Mouse (Mus musculus) v-Abl transformed pro-B cells (cell line): ENCODE results near the gene Sod1.
"Not testable (repeated sequence)": the region's sequence is repeated elsewhere in the genome, so short reads cannot be mapped to it uniquely, and the experiment has no call there.

Experiments used
- in situ Hi-C, 2 experiments: fragments of 400-800 bp; cut with MboI; formaldehyde crosslinking; loops; one replicate each; pipeline ENCODE4 v1.15.1; 2025; ENCODE audit not compliant: unreplicated experiment in 2 of 2

Gene Sod1

DNA sequence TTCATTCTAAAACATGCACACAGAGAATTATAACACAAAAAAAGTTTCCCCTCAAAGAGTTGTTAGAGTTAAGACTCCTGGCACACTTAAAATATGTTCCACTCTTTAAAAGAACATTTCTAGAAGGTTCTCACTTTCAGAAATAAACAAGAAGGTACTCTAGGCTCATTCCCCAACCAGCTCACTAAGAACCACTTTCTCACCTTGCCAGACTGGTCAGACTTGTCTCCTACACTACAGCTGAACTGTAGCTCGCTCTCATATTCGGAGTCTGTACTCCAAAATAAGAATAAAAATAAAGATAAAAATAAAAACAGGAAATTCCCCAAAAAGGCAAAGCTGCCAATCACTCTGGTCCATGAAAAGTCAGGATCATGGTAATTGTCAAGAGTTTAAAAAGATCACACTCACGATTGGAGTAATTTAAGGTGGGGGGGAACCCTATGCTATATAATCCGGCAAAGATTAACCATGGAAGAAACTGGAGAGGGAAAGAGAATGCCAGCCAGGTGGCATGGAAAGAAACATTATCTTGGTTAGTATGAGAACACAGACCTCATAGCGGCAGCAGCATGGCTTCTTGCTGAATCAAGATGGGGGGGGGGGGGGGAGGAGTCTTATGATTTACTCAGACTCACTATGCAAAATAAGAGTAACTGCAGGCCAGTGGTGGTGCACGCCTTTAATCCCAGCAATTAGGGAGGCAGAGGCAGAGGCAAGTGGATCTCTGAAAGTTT, 17.2 kb upstream of the Sod1 start:
- in situ Hi-C loops: no loop called here

DNA sequence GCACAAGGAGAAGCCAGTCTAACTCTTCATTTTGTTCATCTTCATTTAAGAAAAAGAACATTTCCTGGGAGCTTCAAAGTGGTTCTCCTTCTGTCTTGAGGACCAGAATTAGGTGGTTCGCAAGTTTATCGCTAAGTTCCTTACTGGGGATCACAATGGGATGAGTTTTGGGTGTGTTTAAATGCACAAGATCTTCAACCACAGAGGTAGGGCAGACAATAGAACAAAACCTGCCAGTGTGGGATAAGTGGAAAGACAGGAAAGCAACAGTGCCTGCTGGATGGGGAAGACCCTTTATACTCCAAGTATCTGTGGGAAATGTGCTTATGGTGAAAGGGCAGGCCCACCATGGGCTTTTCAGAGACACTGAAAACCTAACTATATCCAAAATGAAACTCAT, 15.7 kb upstream of the Sod1 start:
- in situ Hi-C loops: no loop called here

- in situ Hi-C loops: no loop called here
These were observed 11.6 kb upstream of the Sod1 start for GRCm38 (mm10) chr16:90208996-90209395.

- in situ Hi-C loops: no loop called here
These were observed 9.8 kb upstream of the Sod1 start for GRCm38 (mm10) chr16:90210717-90211116.

DNA sequence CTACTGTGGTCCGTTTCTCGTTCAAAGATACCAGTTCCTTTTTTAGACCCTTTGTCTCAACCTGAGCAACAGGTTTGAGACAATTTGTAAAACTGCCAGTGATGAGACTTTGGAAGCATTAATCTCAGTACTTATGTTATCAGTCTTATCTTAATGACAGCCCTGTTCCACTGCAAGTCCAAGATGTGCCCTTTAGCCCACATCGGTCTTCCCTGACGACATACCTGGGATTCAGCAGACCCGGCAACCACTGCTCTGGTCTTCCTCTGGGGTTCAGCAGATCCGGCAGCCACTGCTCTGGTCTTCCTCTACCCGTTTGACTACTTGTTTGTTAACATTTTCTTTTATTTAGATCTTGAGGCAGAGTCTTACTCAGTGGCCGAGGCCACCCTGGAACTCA, 8.8 kb upstream of the Sod1 start:
- in situ Hi-C loops: no loop called here

DNA sequence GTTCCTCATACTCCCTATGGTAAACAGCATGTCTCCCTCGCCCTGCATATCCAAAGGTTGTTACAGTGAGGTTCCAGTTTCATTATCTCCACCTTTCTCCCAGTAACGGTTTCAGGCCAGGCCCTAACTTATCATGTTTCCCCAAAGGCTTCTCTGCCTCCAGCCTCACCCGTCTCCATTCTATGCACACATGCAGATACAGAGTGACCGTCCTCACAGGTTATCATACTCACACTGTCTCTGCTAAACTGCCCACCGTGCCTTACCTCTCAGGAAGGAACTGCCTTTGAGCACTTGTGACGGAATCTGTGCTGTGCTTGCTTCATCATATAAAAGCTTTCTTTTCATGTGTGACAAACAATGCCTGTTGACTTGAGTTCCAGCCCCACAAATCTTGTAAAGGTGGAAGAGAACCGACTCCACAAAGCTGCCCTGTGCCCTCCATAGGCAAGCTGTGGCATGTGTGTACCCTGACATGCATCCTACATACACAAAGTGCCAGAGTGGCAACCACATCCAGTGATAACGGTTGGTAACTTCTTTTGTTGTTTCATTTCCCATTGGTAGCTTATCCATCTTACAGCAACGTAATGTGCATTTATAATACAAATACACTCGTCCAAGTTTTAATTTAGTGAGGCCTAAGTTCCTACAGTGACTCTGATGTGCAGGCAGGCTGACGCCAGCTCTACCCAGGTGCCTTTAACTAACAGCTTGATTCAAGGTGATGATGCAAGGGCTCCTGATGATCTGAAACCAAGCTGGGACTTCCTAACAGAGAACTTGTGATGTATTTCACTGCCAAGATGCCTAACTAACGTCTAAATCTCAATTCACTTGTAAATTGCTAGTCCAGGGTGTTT, 6.8 kb upstream of the Sod1 start:
- in situ Hi-C loops: no loop called here

- in situ Hi-C loops: no loop called here
These were observed 5.6 kb upstream of the Sod1 start for GRCm38 (mm10) chr16:90214731-90215565.

DNA sequence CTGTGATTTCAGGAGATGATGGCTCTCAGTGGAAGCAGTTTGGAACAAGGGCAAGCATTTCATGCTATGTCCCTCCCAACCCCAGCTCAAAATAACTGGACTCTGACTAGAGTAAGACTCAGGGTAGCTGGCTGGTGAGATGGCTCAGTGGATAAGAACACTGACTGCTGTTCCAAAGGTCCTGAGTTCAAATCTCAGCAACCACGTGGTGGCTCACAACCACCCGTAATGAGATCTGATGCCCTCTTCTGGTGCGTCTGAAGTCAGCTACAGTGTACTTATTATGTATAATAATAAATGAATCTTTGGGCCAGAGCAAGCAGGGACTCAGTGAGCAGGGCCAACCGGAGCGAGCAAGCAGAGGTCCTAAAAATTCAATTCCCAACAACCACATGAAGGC, 4.7 kb upstream of the Sod1 start:
- in situ Hi-C loops: not testable (repeated sequence)

DNA sequence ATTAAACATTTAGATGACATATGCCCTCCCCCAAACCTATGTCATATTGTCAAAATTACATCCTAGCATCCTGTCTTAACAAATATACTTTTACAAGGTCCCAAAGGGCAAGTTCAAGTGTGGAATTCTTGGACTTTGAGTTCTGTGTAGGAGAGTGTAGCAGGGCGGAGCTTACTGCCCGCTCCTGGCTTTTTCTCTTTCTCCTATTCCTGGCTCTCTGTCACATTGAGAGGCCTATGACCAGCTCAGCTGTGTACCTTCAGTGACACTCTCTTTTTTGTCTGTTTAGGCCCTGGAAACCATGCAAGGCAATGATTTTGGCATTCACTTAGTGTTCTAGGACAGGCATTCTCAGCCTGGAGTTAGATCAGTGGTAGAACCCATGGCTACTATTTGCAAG, 4.1 kb upstream of the Sod1 start:
- in situ Hi-C loops: no loop called here

DNA sequence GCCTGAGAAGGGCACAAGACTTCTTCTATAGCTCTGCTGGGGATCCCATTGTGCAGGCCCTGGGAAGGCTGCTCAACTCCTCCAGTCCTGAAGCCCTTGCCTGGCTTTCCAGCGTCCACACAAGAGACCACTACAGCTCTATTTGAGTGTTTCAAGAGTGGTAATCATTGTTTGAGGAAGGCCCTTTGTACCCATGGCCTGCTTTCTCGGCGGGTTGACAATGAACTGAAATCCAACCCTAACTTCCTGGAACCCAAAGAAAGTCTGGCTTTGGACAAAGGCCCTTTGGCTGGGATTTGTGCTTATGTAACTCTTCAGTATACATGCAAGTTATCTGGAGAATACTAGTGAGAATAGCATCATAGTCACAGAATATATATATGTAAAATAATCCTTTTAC, 3.2 kb upstream of the Sod1 start:
- in situ Hi-C loops: no loop called here

DNA sequence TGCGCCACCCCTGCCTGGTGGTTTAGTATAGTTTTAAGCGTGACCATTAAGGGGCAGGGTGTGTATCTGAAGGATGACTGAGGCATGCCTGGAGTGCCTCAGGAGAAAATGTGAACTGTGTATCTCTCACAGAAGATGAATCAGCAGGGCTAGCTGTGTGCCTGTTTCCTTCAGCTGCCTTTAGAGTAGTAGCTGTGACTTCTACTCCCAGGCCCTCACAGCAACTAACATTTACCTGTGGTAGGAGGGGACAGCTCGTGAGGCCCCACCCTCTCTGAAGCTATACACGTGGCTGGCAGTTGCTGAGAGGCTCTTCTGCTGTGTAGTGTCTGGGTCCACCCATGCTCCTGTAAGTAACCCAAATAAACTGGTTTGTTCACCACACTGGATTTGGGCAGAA, 2.6 kb upstream of the Sod1 start:
- in situ Hi-C loops: no loop called here

- in situ Hi-C loops: not testable (repeated sequence)
These were observed 1.1 kb upstream of the Sod1 start for GRCm38 (mm10) chr16:90219445-90219844.

- in situ Hi-C loops: loop anchor here in 1 of 2 experiments (10.0 kb wide), 1 partner anchor 64 kb away; the partner anchor contains the start of gene Scaf4
These were observed 408 bp downstream of the Sod1 start for GRCm38 (mm10) chr16:90220892-90221431.

GRCm38 (mm10) chr16:90221441-90222070, 1.0 kb downstream of the Sod1 start:
- in situ Hi-C loops: loop anchor here in 1 of 2 experiments (10.0 kb wide), 1 partner anchor 63 kb away; the partner anchor contains the start of gene Scaf4

DNA sequence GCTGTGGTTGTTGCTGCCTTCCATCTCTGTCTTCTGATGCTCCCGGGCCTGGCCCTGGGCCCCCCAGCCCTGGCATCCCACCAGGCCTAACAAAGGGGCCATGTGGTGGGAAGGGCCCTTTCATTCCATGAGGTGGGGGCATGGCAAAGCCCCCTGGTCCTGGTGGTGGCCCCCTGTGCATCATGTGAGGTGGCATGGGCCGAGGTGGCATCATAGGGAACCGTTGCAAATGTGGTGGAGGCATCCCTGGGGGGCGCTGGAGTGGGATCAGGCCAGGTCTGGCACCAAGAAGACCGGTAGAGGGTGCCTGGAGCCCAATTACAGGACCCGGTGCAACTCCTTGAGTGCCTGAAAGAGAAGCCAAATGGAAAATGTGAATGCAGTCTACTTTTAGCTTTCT, 9.3 kb downstream of the Sod1 start:
- in situ Hi-C loops: loop anchor here (10.0 to 25.0 kb wide), 2 partner anchors 55 to 707 kb away; partner anchors contain the start of genes Cfap298 (in 1 of the 2) and Scaf4 (in 1 of the 2)

GRCm38 (mm10) chr16:90231302-90231701, 10.7 kb downstream of the Sod1 start:
- in situ Hi-C loops: loop anchor here in 1 of 2 experiments (25.0 kb wide), 1 partner anchor 706 kb away; the partner anchor contains the start of gene Cfap298

- in situ Hi-C loops: loop anchor here in 1 of 2 experiments (25.0 kb wide), 1 partner anchor 704 kb away; the partner anchor contains the start of gene Cfap298
These were observed 13.1 kb downstream of the Sod1 start for GRCm38 (mm10) chr16:90233702-90234101.

- in situ Hi-C loops: loop anchor here in 1 of 2 experiments (25.0 kb wide), 1 partner anchor 703 kb away; the partner anchor contains the start of gene Cfap298
These were observed 14.1 kb downstream of the Sod1 start for GRCm38 (mm10) chr16:90234617-90235016.

DNA sequence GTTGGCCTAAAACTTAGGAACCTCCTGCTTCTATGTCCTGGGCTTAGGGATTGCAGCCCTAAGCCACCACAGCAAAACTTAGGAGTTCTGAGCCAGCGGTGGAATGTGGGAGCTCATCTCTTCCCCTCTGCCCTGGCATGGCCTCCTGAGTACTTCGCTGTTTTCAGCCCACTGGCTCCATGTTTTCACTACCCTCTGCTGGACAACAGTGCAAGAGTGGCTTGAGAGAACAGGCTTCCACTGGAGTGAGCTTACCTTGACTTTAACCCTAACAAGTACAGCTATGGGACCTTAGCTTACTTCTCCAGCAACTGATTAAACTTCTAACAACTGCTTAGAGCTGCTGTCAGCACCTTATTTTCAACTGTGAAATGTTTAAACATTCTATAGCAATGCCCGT, 14.6 kb downstream of the Sod1 start:
- in situ Hi-C loops: loop anchor here in 1 of 2 experiments (25.0 kb wide), 1 partner anchor 702 kb away; the partner anchor contains the start of gene Cfap298
